Mouse (Mus musculus) kidney, adult 11 months (tissue): ENCODE measurements around the gene Pbx1.

Experiments
- DNase-seq: peaks from one replicate; pipeline ENCODE4 v3.0.0; 2022

Pbx1 gene

GRCm38 (mm10) chr1:168382823-168383157 is 49.3 kb downstream of the Pbx1 start:
- DNase-seq: peak; percentile 57

- DNase-seq: no peak
These were observed 49.8 kb downstream of the Pbx1 start for GRCm38 (mm10) chr1:168382106-168382822.

DNA sequence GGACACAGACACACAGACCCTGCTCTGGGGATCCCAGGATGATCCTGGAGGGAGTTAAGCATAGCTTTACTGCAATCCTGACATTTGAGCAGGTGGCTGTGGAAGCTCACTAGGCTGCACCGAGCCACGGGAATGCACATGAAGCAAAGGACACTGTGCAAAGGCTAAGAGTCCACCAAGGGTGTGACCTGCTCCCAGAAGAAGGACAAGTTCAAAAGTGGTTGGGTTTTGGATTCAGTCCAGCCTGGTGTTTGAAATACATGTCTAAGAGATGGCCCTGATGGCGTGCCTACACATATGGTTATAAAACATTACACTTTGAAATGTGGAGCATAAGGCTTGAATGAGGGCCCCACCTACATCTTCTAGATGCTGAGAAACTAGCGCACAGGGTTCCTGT is 50.6 kb downstream of the Pbx1 start:
- peak; percentile 70 for DNase-seq

DNA sequence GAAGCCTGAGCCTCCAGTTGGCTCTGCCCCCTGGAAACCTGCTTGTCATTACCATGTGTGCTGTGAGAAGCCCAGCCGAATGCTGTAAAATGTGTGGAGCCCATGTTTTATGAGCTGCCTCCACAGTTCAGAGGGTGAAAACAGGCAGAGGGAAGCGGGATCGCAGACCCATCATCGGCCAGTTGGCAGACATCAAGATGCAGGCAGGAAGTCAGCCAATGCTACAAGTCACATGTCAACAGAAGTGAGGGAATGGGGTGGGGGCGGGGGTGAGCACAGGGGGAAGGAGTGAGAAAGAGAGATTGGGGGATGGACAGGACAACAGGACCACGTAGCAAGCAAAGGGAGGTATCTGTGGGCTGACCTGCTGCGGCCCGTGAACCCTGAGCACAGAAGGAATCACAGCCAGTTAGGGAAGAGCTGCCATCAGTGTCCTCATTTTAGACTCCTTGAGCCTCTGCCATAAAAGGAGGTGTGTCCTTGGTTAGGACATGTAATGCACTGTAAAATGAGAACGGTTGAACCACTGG is 51.8 kb downstream of the Pbx1 start:
- DNase-seq: peak; percentile 59

DNA sequence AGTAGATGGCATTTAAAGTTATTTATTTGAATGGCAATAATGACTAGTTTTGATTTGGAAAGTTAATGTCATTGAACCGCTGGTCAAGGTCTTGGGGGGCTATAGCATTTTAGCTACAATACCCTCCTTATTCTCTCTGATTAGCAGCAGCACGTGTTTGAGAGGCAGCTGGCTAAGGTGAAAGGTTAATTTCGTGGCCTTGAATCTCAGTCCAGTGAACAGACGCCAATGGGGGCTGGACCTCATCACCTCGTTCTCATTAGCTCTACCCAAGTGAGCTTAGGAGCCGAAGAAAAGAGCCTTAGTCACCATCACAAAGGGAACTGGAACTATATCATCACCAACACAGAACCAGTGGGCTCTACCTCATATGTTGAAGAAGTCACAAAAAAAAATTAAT is 54.4 kb downstream of the Pbx1 start:
- DNase-seq: no peak

DNA sequence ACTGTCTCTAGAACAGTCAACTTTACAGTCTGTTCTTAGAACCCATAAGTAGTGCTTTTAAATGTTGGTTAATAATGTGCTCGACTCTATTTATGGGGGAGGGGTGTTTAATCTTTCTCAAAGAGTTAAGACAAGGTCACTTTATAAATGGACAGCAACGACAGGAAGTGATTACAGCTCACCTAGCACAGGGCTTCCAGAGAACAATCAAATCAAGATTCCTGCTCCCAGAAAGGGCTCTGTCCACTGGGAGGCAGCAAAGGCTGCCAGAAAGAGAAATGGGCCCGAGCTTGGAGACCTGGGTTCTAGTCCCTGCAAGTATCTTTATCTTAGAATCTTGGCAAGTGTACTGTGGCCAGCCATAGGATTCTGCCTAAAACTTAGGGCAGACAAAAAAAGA is 55.7 kb downstream of the Pbx1 start:
- no peak for DNase-seq

DNA sequence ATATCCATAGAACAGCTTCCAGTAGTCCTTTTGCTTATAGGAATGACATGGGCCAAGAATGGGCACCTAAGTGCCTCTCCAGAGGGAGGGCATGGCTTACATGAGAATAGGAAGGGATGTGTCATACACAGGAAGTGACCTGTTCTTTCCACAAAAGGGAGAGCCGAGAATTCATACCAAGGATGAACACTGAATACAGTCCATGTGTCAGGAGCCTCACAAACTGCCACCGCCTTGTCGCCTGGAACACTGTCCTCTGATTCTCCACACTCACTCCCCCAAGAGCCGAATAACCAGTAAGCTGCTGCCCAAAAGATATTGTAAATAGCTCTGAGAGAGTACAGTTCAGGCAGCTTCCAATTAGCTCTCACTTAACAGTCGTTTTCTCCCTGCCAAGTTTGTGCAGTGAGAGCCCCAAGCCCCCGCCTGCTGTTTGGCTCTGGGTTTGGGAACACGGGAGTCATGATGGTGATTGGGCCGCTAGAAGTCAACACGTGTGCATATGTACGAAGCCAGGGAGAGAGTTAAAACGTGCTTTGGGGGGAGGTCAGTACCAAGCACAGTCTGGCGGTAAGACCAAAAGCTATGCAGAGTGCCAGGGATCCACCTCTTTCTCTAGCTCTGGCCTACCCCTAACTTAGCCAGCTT is 57.0 kb downstream of the Pbx1 start:
- DNase-seq: no peak

DNA sequence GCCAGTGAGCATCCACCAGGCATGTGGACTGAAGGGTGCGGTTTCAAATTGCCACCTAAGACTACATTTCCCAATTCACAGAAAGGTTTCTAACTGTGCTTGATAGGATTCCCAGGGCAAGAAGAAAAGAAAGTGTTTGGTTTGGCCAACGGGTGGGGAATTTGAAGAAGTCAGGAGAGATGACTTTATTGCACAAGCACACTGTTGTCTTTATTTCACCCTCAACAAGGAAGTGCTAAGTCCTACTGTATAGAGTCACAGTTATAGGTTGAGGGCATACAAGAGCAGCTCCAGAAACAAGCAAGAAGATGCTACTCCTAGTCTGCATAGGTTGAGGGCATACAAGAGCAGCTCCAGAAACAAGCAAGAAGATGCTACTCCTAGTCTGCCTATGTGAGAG is 60.0 kb downstream of the Pbx1 start:
- no peak for DNase-seq

DNA sequence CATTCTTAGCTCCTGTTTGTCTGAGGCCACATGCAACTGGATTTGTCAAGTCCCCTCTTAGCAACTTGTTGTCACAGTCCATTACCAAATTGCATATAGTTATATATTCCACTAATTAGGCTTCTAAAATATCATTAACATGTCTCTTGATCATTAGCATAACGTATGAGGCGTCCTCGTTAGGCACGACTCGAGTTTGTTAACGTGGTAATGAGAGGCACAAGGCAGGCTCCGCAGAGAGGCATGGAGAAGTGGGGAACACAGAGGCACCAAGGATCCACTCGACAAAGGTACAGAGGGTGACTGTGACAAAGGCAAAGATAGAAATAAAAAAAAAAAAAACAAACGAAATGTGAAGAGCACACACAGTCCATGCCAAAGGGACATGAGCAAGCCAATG is 61.1 kb downstream of the Pbx1 start:
- no peak for DNase-seq

DNA sequence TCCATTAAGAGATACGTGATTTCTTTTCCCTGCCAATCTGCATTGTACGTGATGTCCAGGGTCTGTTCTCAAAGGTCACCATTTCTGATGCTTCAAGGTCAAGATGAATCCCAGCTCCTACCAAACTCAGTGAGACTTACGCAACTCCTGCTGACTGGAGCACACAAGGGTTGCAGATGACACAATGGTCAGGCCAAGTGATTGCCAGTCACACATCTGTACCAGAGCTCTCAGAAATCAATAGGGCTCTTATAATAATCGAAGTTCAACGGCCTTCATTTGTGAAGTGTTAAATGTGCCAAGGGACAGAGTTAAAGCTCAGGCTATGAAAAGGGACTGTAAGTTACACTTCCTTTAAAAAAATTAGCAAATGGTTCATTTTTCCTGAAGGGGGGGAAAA is 65.8 kb downstream of the Pbx1 start:
- DNase-seq: no peak

DNA sequence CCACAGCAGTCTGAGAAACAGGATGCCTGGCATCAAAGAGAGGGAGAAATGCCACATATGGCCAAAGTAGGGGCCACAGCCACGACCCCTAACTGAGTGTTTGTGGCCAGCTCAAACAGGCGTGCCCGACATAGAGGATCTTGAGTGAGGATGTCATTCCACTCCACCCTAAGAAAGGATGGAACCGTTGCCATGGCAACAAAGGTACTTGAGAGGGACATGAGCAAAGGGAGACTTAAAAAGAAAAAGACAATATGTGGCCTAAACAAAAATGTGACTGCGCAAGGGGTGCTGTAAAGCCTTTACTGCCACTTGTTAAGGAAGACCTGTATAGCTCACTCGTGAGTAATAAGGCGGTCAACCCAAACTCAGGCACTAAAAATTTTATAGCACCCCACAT is 67.7 kb downstream of the Pbx1 start:
- no peak for DNase-seq

- no peak for DNase-seq
These were observed 69.0 kb downstream of the Pbx1 start for GRCm38 (mm10) chr1:168363053-168363452.

DNA sequence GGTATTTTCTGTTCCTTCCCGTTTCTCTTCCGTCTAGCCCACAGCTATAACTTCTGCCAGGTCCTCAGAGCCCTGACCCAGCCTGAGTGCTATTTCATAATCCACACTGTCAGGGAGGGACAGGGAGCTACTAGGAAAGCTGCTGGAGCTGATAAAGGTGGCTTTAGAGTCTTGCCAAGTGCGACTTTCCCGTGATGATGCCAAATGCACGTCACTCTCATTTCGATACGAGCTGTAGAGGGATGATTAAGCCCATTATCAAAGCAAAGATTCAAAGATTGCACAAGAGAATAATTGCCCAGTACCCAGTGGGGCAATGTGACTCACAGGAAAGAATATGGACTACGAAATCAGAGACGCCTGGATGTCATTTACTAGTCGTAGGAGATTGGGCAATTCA is 69.6 kb downstream of the Pbx1 start:
- no peak for DNase-seq

- no peak for DNase-seq
These were observed 74.1 kb downstream of the Pbx1 start for GRCm38 (mm10) chr1:168357680-168358611.

GRCm38 (mm10) chr1:168356970-168357441 is 75.1 kb downstream of the Pbx1 start:
- DNase-seq: peak; percentile 61

GRCm38 (mm10) chr1:168355985-168356556 is 76.0 kb downstream of the Pbx1 start:
- DNase-seq: no peak

- DNase-seq: no peak
These were observed 77.1 kb downstream of the Pbx1 start for GRCm38 (mm10) chr1:168354934-168355333.

- DNase-seq: no peak
These were observed 83.9 kb downstream of the Pbx1 start for GRCm38 (mm10) chr1:168348036-168348784.

GRCm38 (mm10) chr1:168344918-168345317 is 87.2 kb downstream of the Pbx1 start:
- DNase-seq: peak; percentile 84

GRCm38 (mm10) chr1:168344262-168344661 is 87.8 kb downstream of the Pbx1 start:
- DNase-seq: no peak

DNA sequence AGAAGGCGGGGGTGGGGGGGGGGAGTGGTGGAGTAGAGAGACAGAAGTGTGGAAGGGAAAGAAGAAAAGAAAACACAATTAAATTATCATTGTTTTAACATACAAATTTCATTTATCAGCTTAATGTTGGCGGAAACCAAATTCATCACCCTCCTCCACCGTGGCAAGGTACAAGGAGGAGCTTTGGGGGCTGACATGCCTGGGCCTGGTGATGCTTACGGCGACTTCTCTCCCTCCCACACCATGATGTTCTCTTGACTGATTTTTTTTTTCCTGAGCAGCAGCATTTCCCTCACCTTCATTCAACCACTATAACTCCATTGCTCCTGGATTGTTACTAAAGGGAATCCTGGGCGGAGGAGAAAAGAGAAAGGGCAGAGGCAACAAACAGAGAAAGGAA is 89.8 kb downstream of the Pbx1 start:
- no peak for DNase-seq

DNA sequence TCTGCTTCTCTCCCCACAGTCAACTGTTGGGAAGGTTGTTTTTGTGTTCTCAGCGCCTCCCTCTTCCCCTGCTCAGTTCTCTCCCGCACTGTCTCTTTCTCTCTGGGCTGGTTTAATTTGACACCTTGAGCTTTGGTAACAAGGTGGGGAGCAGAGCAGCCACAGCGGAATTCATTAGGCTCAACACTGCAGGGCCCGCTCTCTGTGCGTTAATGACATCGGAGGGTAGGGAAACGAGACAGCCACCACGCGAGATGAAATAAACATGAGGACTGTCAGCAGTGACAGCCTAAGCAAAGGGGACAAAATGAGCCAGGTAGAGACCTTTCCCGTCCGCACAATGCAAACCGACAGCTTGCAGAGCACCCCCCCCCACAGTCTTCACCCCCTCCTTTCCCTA is 90.2 kb downstream of the Pbx1 start:
- no peak for DNase-seq
